Mouse (Mus musculus) embryo, embryonic 9.5 days (tissue): ENCODE results near the gene Xbp1.
"Not testable (repeated sequence)": the region's sequence is repeated elsewhere in the genome, so short reads cannot be mapped to it uniquely, and the experiment has no call there.

Experiments
- DNase-seq: peaks from one replicate; pipeline ENCODE4 v3.0.0-alpha.2; 2017; ENCODE audit errors: extremely low spot score

The Xbp1 gene

GRCm38 (mm10) chr11:5502351-5503051 is 18.0 kb upstream of the Xbp1 start:
- DNase-seq = no peak

DNA sequence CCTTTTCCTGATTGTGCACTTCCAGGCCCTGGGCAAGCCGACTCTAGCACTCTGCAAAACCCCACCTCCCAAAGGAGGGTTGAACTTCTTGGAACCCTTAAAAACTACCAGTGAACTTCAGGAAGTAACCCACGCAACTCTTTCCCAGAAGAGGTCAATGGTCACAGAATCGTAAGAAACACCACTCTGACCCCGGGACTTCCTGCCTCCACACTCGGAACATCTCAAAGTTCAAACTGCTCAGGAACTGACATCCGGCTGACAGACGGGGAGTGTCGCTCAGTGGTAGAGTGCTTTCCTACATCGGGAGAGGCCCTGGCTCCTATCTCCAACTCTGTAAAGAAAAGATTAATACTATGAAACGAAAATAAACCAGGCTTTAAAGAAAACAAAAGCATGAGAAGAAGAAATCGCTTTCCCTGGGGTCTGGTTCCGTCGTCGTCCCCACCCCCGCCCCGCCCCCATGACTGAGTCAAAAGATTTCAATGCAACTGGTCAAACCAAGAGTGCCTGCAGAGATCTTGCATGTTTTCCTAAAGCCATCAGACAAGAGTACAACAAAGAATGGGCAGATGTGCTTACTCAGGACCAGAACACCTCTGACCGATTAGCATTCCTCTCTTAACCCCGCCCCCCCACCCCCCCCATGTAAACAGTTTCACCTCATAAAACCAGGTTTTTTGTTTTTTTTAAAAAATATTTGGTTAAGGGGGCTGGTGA is 14.4 kb upstream of the Xbp1 start:
- peak; percentile 40 for DNase-seq

DNA sequence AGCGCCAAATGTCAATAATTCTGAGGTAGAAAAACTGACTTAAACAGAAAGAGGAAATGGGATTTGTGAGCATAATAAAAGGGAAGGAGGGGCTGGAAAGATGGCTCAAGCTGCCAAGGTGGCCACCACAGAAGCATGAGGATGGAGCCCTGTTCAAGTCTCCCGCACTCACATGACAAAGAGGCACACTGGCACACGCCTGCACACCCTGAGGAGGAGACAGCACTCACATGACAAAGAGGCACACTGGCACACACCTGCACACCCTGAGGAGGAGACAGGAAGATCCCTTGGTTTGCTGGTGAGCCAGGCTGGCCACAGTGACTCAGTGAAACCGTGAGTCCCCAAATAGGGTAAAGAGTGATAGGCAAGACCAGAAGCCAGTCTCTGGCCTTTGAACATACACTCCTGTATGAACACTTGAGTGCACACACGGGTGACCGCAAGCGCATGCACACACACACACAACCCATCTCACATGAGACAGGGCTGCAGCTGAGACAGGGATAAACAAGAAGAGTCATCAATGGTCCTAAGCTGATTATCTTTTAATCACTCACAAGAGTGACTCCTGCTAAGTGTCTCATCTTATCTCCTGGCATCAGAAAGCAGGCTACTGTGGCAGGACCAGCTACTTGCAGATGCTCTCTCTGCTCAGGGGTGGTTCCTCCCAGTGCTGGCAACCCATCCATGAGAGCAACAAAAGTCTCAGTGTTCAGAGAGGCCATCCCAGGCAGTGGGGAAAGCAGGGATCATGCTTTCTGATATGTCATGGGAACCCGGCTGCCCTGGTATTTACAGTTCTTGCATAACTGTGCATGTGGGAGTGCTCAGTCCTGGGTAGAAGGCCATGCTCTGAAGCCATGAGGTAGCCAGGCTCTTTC is 11.0 kb upstream of the Xbp1 start:
- DNase-seq = no peak

DNA sequence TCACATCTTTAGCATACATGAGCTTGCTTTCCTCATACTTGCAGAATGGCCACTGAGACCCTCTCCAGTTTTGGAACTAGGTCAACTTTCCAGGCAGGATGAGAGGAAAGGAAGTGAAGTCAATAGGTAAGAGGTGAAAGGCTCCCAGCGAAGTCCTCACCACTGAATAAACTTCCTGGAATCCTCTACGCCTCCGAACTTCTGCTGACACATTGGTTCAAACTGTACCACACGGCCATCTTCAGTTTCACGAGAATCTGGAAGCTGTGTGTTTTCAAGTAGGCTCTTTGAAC is 10.4 kb upstream of the Xbp1 start:
- no peak for DNase-seq

- not testable (repeated sequence) for DNase-seq
Measured at GRCm38 (mm10) chr11:5510686-5511085, 9.8 kb upstream of the Xbp1 start.

GRCm38 (mm10) chr11:5512099-5512725 is 8.2 kb upstream of the Xbp1 start:
- no peak for DNase-seq

DNA sequence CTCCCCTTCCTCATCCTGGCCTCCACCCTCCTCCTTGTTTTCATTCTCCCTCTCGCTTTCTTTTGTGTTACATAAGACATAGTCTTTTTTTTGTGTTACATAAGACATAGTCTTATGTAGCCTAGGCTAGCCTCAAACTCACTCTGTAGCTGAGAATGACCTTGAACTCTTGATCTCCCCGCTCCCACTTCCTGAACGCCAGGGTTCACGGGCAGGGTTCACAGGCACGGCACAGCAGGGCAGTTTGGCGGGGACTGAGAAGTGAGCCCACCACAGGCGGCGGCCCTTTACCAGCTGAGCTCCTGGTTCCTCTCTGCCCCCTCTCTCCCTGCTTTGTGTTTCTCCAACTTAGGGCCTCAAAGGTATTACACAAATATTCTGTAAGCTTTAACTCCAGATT is 7.5 kb upstream of the Xbp1 start:
- DNase-seq = no peak

- no peak for DNase-seq
Measured at GRCm38 (mm10) chr11:5514091-5514490, 6.4 kb upstream of the Xbp1 start.

DNA sequence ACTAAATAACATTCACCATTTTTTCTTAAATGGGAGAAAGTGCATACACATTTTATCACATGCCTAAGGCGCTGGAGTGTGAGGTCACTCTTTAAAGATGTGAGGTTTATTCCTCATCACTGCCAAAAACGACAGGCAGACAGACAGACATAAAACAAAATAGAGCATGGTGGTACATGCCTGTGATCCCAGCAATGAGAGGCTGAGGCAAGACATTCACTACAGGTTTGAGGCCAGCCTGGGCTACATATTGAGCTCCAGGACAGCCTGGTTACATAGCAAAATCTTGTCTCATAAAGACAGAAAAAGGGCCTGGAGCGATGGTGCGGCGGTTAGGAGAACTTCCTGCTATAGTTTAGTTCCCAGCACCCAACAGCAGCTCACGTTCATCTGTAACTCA is 5.3 kb upstream of the Xbp1 start:
- DNase-seq = no peak

DNA sequence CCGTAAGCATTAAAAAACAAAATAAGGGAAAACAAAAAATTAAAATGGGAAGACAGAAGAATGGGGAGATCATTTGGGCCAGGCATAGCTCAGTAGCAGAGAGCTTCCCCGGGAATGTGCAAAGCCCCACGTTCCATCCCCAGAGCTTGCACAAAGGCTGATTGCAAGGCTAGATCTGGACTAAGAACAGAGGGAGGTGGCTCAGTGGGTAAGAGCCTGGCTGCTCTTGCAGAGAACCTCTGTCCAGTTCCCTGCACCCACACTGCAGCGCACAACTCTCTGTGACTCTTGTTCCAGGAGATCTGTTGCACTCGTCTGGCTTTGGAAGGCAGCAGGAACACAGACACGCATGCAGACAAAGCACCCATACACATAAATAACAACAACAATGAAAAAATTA is 4.8 kb upstream of the Xbp1 start:
- no peak for DNase-seq

- no peak for DNase-seq
Measured at GRCm38 (mm10) chr11:5516151-5516550, 4.3 kb upstream of the Xbp1 start.

DNA sequence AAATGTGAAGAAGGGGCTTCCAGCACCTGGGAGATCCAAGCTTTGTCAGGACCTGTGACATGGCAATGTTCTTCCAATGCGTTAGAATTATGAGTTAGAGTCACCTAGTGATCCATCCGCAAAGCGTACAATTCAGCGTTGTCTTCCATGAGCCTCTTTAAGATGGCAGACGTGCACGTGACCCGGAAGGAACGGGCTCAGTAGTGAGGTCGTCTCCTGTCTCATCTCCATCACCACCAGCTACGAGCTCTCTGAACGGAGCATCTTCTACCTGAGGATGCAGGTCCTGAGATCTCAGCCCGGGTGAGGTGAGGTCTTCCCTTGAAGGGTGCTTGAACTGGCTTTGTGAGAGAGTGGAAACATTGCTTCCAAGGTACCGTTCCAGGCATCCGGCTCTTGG is 3.8 kb upstream of the Xbp1 start:
- no peak for DNase-seq

DNA sequence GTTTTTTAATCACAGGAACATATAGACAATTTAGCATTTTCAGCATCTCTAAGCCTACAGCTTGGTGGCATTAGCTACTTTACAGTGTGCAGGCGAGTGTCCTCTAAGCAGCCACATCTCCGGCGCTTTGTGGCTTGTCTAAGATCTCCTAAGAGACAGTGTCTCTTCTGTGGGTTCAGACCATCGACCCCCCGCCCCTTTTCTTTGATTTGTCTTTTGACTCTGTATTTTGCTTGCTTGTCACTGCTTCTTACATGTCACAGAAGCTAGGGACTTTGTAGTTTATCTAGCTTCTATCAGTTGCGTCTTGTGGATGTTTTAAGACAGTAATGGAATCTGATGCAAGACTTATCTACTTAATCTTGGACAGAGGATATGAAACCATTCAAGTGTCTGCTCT is 3.1 kb upstream of the Xbp1 start:
- no peak for DNase-seq

DNA sequence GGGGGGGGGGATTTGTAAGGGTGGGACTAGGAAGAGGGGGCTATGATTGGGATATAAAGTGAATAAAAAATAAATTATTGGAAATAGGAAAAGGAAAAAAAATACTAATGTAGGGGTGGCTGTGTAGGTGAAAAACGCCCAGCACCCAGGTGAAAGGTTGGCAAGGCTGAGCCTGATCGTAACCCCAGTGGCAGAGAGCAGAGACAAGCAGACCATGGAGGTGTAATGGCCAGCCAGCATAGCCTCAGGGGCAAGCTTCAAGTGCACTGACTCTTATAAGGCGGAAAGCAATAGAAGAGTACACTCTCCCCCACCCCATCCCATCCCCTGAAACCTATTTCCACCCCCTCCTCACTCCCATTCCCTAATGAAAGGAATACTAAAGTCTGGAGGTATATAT is 778 bp upstream of the Xbp1 start:
- DNase-seq = no peak

GRCm38 (mm10) chr11:5521266-5521515 is 732 bp downstream of the Xbp1 start:
- DNase-seq = peak; percentile 60

GRCm38 (mm10) chr11:5521516-5522291 is 1.2 kb downstream of the Xbp1 start:
- peak; percentile 64 for DNase-seq

DNA sequence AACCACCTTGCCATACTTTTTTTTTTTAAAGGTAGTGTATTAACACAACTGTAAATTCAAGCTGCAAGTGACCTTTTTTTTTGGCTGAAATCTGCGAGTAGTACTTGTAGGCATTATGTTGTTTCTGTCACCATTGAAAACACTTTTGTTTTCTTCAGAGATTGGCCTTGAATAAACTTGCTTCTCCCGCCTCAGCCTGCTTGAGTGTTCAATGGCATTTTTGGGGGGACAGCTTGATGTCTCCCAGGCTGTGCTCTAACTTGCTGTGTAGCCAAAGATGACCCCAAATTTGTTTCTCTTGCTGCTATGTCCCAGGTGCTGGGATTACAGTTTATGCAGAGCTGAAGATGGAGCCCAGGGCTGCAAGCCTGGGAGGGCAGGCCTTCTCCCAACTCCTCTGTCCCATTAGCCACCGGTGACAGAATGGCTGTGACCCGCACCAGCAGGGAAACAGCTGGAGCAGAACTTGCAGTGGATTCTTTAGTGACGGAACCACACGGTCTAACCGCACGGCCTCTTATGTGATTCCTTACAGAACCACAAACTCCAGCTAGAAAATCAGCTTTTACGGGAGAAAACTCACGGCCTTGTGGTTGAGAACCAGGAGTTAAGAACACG is 2.4 kb downstream of the Xbp1 start:
- no peak for DNase-seq

DNA sequence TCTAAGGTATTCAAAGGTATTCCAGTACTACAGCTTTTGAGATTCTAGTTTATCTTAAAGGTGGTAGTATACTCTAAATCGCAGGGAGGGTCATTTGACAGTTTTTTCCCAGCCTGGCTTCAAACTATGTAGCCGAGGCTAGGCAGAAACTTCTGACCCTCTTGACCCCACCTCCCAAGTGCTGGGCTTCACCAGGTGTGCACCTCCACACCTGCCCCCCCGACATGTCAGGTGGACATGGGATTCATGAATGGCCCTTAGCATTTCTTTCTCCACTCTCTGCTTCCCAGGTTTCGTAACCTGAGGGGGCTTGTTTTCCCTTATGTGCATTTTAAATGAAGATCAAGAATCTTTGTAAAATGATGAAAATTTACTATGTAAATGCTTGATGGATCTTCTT is 5.0 kb downstream of the Xbp1 start:
- no peak for DNase-seq

DNA sequence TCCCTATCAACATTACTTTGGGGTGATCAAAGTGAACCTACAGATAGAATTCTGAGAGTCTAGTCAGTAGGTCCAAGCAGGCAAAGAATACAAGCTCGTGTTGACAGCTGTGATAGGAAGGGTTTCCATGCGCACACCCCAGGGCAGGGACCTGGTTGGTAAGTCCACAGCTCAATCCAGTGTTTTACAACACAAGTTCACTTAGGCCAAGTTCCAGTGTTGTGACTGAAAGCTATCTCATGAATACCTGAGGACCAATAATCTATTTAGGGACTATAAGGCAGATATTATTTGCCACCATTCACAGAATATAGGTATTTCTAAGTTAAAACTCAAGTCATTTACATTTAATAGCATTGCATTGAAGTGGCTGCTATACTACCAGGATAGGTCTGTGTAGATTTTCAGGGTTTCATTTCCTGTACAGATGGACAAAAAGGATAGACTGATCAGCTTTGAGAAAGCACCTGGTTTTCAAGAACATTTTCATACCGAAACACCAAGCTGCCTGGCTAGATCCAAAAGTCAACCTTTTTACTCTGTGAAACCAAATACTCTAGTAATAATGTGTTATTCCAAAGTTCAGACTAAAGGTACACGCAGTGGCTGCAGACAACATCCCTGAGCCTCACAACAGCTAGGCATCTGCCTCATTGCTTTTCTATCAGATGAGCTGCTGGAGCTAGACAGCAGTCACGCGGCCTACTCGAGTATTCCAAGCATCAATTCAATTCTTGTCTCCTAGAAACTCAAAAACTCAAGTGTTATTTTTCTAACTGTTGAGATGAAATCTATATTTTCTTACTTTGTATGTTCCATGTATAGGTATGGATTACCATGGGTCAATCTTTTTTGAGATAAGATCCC is 6.3 kb downstream of the Xbp1 start:
- DNase-seq = no peak

GRCm38 (mm10) chr11:5527865-5528523 is 7.5 kb downstream of the Xbp1 start:
- no peak for DNase-seq
